Mouse (Mus musculus) retina, adult 2 months (tissue): ENCODE measurements around the gene Ptprn2.

ENCODE experiments used
- DNase-seq: peaks from one replicate; pipeline ENCODE4 v3.0.0-alpha.2; 2012; ENCODE audit warnings: low read depth, low spot score

Ptprn2 gene

GRCm38 (mm10) chr12:117049829-117050228 is 564.3 kb downstream of the Ptprn2 start:
- DNase-seq = no peak

DNA sequence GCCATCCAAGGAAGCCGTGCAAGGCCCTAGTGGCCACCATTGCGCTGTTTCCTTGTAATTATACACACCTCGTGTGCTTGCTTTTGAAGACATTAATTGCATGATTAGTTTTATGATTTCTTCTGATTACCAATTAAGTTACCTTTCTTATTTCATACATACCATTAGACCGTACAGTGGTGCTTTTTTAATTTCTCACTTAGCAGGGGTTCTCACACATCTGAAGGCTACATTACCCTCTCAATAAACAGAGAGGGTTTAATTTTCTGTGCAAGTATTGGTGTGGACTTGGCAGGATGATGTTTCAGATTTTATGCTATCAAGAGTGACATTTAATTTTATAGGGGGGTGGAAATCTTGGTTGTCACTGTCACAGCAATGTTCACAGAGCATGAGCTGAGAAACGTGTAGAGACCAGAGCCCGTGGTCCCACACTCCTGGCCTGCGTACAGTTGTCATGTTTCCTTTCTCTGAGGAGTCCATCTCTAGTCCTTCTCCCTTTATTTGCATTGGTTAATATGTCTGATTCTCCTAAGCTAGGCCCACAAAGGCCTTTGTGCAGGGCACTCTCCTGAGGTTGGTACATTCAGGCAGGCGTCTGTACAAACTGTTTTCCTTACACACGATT is 567.8 kb downstream of the Ptprn2 start:
- no peak for DNase-seq

DNA sequence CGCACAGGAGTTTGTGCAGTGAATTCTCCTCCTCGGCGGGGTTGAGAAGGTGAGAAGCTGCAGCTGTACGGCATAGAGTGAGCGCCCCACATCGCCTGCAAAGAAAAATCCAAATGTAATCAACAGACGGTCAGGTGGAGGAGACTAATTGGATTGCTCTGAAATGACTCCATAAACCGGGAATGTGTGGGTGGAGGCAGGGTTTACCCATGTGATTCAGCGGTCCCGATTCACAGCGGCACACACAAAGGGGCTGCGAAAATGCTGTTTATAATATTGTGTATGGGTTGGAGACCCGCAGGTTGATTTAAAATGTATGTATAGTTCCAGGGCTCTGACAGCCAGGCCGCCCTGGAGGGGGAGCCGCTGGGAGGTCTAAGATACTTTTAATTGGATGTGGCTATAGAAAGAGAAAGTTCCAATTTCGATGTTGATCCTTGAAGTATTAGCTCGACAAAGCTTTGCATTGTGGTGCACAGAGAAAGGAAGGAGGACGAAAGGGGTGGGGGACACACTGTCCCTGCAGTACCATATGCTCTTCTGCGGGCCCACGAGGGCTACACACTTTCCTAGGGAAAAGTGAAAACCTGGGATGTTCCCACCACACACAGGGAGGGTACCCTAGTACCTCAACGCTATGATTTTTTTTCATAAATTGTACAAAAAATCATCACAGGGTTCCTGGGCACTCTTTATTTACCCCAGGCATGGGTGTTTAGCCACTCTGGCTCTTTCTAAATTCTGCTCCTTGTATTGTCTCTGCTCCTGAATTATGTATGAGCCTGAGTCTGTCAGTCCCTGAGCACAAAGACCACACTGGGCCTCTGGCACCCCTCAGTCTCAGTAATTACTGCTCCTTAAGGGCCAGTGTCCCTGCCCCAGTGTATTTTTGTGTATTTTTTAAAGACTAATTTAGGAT is 568.6 kb downstream of the Ptprn2 start:
- no peak for DNase-seq

GRCm38 (mm10) chr12:117054925-117055570 is 569.5 kb downstream of the Ptprn2 start:
- no peak for DNase-seq

DNA sequence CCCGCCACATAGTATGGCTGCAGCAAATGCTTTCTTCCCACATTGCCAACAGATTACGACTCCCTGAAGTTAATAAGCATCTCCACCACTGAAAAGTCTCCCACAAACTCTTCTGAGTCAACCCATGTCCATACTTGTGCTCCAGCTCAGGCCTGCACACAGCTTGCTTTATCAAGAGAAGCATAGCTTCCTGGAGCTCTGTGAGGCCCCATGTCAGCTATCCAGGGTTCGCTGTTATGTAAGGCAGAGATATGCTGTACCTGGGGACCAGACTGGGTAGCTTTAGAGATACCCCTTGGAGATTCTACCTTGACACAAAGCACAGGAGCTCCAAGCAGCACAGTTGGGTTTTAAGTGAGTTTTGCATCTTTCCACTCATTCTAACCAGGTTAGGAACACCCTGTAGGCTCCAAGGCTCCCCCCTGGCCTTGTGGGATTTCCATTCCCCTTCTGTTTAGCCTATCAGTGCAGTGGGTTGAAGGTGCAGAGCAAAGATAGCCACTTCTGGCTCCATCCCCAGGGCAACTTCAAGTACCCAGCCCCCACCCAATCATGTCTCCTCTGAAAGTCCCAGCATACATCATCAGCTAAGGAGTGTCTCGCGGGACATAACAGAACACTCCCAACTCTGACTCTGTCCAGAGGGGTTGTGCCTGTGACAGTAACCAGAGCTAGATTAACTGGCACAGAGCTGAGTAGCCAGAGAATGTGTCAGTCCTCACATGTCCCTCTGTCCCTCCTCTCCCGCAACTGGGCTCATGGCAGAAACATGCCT is 572.9 kb downstream of the Ptprn2 start:
- DNase-seq = no peak

DNA sequence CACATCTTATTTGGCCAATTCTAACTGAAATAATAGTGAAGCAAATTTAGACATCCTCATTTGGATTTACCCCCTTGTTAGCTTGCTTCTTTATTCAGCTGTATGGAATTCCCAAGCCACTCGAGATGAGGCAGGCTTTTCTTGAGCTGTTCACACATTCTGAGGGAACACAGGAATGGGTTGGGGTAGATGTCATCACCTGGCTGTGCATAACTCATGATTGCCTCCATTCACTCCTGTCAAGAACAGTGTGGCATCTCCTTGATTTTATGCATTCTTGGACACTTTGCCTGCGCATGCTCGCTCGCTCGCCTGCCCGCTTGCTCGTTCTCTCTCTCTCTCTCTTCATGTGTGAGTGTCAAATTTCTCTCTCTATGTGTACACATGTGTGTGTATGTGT is 573.5 kb downstream of the Ptprn2 start:
- DNase-seq = no peak

- no peak for DNase-seq
These were observed 592.1 kb downstream of the Ptprn2 start for GRCm38 (mm10) chr12:117077664-117078063.

DNA sequence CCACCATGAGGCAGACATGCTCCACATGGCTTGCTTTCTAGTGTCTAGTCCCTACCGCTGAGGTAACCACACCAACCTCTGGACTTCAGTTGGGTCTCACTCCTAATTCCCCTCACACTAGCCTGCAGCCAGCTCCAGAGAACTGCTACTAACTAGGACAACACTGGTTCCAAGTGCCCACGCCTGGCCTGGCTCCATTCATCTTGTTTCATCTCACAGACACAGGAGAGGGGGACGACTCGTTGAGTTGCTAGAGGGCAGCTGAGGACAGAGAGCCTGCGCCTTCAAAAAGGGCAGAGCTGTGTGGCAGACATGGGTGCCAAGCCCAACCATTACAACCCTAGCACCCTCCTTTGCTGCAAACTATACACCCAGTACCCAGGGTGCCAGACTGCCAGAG is 593.4 kb downstream of the Ptprn2 start:
- DNase-seq = no peak

DNA sequence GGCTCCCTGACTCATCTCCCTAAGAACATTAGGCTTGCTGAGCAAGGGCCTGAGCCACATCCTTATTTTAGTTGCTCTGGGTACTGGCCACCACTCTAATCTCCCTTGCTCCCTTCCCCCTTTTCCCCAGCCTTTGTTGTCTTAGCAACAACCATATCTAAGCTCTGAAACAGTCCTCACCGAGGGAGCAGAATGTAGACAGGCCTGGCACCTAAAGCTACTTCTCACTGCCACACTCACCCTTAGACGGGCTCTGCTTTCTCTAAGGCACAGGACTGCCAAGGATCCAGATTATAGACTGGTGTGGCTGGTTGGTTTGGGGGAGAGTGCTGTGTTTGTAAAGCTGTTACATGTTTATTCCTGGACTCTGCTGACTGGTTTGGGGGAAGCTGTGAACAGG is 594.2 kb downstream of the Ptprn2 start:
- DNase-seq = no peak

- no peak for DNase-seq
These were observed 598.6 kb downstream of the Ptprn2 start for GRCm38 (mm10) chr12:117083856-117084701.

- no peak for DNase-seq
These were observed 599.3 kb downstream of the Ptprn2 start for GRCm38 (mm10) chr12:117084702-117085409.

- no peak for DNase-seq
These were observed 600.3 kb downstream of the Ptprn2 start for GRCm38 (mm10) chr12:117085661-117086335.

- DNase-seq = no peak
These were observed 607.0 kb downstream of the Ptprn2 start for GRCm38 (mm10) chr12:117092345-117093107.

GRCm38 (mm10) chr12:117095941-117096340 is 610.4 kb downstream of the Ptprn2 start:
- no peak for DNase-seq

DNA sequence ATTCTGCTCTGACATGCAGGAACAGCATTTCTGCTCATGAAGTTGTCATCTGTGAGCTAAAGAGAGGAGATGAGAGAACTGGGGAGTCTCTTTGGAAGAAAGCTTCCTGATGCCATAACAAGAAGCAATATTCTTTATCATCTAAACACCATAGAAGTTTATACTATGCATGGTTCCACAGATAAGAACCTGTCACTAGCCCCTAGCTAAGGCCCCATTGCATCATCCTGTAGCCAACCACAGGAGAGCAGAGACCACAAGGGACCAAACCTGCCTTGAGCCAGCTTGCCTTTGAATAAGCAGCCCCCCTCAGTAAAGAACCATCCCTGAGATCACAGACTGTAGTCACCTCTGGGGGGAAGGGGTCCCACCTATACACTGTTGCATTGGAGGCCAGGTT is 612.8 kb downstream of the Ptprn2 start:
- no peak for DNase-seq

DNA sequence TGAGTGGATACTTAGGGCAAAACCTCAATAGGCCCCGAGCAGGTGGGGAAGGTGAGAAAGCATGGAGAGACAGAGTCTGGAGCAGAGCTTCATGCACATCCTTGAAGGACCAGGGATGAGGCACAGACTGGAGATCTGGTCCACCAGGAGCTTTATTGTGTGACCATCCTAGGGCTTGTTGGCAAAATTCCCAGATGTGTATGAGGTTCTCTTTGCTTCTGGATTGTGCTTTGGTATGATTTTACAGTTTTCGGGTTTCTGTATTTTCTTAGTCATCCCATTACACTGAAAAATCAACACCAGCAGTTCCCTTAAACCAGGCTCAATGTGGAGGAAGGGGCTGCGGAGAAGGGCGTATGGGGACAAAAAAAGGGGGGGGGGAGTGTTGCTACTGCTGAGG is 621.2 kb downstream of the Ptprn2 start:
- DNase-seq = no peak

DNA sequence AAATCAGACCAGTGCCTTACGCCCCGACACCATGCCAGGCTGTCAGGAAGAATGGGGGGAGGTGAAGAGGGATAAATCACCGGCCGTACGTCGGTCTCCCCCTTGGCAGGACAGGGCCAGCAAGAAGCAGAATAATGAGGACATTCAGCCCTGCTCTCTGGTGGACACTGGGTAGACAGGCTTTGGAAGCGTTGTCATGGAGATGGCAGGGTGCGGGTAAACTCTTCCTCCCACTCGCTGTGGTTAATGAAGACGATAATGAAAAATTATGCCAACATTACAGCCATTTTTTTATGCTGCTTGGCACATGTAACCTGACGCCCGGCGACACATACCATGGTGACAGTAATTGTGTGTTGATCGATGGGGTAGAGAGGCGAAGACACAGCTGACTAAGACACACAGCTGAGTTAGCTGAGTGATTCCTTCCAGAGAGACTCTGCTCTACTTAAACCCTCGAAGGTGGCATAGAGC is 621.7 kb downstream of the Ptprn2 start:
- peak; percentile 23 for DNase-seq

DNA sequence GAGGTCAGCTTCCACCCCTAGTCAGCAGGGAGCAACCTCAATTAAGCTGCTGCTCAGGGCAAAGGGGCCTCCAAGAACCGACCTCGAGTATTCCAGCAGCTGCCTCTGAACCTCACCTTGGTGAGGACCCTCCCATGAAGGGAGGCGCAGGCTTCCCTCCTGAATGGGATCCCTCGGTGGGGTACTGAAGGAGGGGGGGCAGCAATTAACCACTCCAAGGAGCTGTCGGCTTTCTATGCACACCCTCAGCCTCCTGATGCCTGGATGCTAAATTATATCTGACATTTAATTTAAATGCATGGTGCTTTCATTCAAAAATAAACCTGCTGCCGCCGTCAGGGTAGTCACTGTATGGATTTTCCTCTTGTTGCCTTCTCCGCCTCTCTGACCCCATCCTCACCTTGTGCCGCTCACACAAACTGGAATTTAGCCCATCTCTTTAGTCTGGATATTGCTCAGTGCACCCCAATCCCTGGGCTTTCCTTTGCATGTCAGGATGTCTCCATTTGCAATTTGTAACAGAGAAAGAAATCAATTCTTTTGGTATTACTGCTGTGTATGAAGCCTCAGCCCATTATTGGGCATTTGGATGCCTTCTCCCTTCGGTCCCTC is 629.8 kb downstream of the Ptprn2 start:
- no peak for DNase-seq
